Mouse (Mus musculus) forebrain, postnatal 0 days (tissue): ENCODE measurements around the gene Pak6. TPM values are rescaled to one million over a fixed set of nuclear protein-coding genes. Genes with fewer than 3 reads are reported as not detected.

Experiments
- ATAC-seq: fragments of 200-750 bp; cut with Nextera tagmentation; 2 replicates; pipeline ENCODE4 v1.8.0; 2017; ENCODE audit warnings: mild to moderate bottlenecking, moderate library complexity
- DNase-seq: peaks from one replicate; pipeline ENCODE4 v3.0.0-alpha.2; 2015
- H3K27ac ChIP-seq: fragments of 300-500 bp; sonication (generic); 2 replicates; pipeline ENCODE4 v1.5.1; 2014; ENCODE audit warnings: low read depth, mild to moderate bottlenecking, antibody characterized with exemption, low read length, moderate library complexity, mixed read lengths
- H3K27me3 ChIP-seq: fragments of 300-500 bp; sonication (generic); 2 replicates; pipeline ENCODE4 v1.6.1; 2014; ENCODE audit warnings: mild to moderate bottlenecking, low read length, mixed read lengths; ENCODE audit not compliant: insufficient read depth
- H3K36me3 ChIP-seq: fragments of 300-500 bp; sonication (generic); 2 replicates; pipeline ENCODE4 v1.6.1; 2014; ENCODE audit warnings: mild to moderate bottlenecking, moderate library complexity; ENCODE audit not compliant: insufficient read depth
- H3K4me1 ChIP-seq: fragments of 300-500 bp; sonication (generic); 2 replicates; pipeline ENCODE4 v1.6.1; 2014; ENCODE audit warnings: antibody characterized with exemption; ENCODE audit not compliant: insufficient read depth
- H3K4me2 ChIP-seq: fragments of 300-500 bp; sonication (generic); 2 replicates; pipeline ENCODE4 v1.6.1; 2014; ENCODE audit warnings: low read depth, mild to moderate bottlenecking, moderate library complexity
- H3K4me3 ChIP-seq: fragments of 300-500 bp; sonication (generic); 2 replicates; pipeline ENCODE4 v1.5.1; 2014; ENCODE audit warnings: low read depth, low read length, mixed read lengths
- H3K9ac ChIP-seq: fragments of 300-500 bp; sonication (generic); 2 replicates; pipeline ENCODE4 v1.6.1; 2014; ENCODE audit warnings: mild to moderate bottlenecking
- H3K9me3 ChIP-seq: fragments of 300-500 bp; sonication (generic); 2 replicates; pipeline ENCODE4 v1.6.1; 2016; ENCODE audit warnings: low read length
- CTCF ChIP-seq: sonication (generic); IDR thresholded peaks from 2 replicates; pipeline ENCODE4 v1.5.1; 2016; ENCODE audit warnings: antibody characterized with exemption, control low read depth, low read depth
- WGBS: fragments of 180-500 bp; shearing (Covaris S2); extraction: QIAGEN DNeasy Blood & Tissue Kit; methylation state at CpG from one replicate; pipeline ENCODE4 v1.1.7; 2014; 5-methylcytosine and 5-hydroxymethylcytosine counted together
- polyA plus RNA-seq: library from polyadenylated mRNA; unstranded; fragments of >200 nt; fragmentation: Nextera tagmentation; extraction: Ambion mirVana; gene quantifications from 2 replicates; pipeline ENCODE4 v1.2.1, GENCODE M21; 2015
- total RNA-seq: library from RNA; depleted of rRNA; stranded (reverse); fragments of >200 nt; gene quantifications from 2 replicates; pipeline ENCODE4 v1.2.3, GENCODE M21; 2014

The Pak6 gene
- total and polyA plus RNA-seq, 2 experiments from 2014 or later, result 61.9 to 84.4 TPM

- H3K4me3 ChIP-seq, result peak overlapping the region; percentile 40
- ATAC-seq (no peak), DNase-seq (peak; percentile 24)
- H3K27ac ChIP-seq, result no peak overlapping the region
- TF ChIP-seq CTCF, result peak; percentile 34; the same call in 1 of the 2 replicates
- H3K36me3 ChIP-seq, result no peaks in the 10 kb centered on the region
- peak overlapping the region; percentile 68 for H3K4me2 ChIP-seq
- peaks cover 27% of the 10 kb centered on the region for H3K4me1 ChIP-seq
- no peaks in the 10 kb centered on the region for H3K9me3 ChIP-seq
- H3K9ac ChIP-seq, result peak overlapping the region; percentile 41
- H3K27me3 ChIP-seq, result peaks cover 60% of the 10 kb centered on the region
- under 1% methylated on average over 93 of the region's 93 CpGs for WGBS
Measured at GRCm38 (mm10) chr2:118702883-118703761, 40.0 kb downstream of the Pak6 start.

- 1% methylated on average over 50 of the region's 50 CpGs for WGBS
- Histone ChIP-seq H3K9ac (peak within 1 kb of the TSS; percentile 41), H3K27me3 (peaks cover 60% of the 10 kb centered on the region), H3K4me2 (peak within 1 kb of the TSS; percentile 68), H3K36me3 (no peaks in the 10 kb centered on the region), H3K4me1 (peaks cover 27% of the 10 kb centered on the region), H3K4me3 (peak within 1 kb of the TSS; percentile 40), H3K27ac (no peak within 1 kb of the TSS), H3K9me3 (no peaks in the 10 kb centered on the region)
- ATAC-seq (no peak), DNase-seq (peak; percentile 50)
- no peak for TF ChIP-seq CTCF
Measured at GRCm38 (mm10) chr2:118703913-118704730, 41.0 kb downstream of the Pak6 start, which contains the start of gene Ankrd63. Gene Ankrd63, minus strand, starts transcription at chr2:118703963.

GRCm38 (mm10) chr2:118706436-118706835 lies 43.3 kb downstream of the Pak6 start:
- H3K27me3 ChIP-seq, result peaks cover 45% of the 10 kb centered on the region
- ATAC-seq (peak; percentile 64), DNase-seq (peak; percentile 55)
- no peak for TF ChIP-seq CTCF
- no peaks in the 10 kb centered on the region for H3K9me3 ChIP-seq
- H3K9ac ChIP-seq, result no peak overlapping the region
- H3K36me3 ChIP-seq, result no peaks in the 10 kb centered on the region
- H3K4me3 ChIP-seq, result no peak overlapping the region
- H3K4me2 ChIP-seq, result no peak overlapping the region
- WGBS, result 23% methylated on average over 6 of the region's 6 CpGs
- peaks cover 34% of the 10 kb centered on the region for H3K4me1 ChIP-seq
- H3K27ac ChIP-seq, result no peak overlapping the region; the same call in 1 of the 2 replicates

GRCm38 (mm10) chr2:118708472-118708871 lies 45.4 kb downstream of the Pak6 start:
- H3K27ac ChIP-seq, result no peak overlapping the region
- peaks cover 28% of the 10 kb centered on the region for H3K4me1 ChIP-seq
- no peak overlapping the region for H3K9ac ChIP-seq
- 67% methylated on average over 4 of the region's 4 CpGs for WGBS
- no peak overlapping the region for H3K4me2 ChIP-seq
- DNase-seq (no peak), ATAC-seq (no peak)
- no peaks in the 10 kb centered on the region for H3K9me3 ChIP-seq
- H3K36me3 ChIP-seq, result no peaks in the 10 kb centered on the region
- no peak overlapping the region for H3K4me3 ChIP-seq
- TF ChIP-seq CTCF, result no peak
- H3K27me3 ChIP-seq, result peaks cover 25% of the 10 kb centered on the region

- no peak for ATAC-seq
- H3K4me2 ChIP-seq, result no peak overlapping the region
- WGBS, result 50% methylated on average over 4 of the region's 4 CpGs
- peaks cover 14% of the 10 kb centered on the region for H3K27me3 ChIP-seq
- H3K9ac ChIP-seq, result no peak overlapping the region
- H3K4me3 ChIP-seq, result no peak overlapping the region
- no peaks in the 10 kb centered on the region for H3K9me3 ChIP-seq
- no peak for TF ChIP-seq CTCF
- H3K27ac ChIP-seq, result no peak overlapping the region
- H3K4me1 ChIP-seq, result peaks cover 28% of the 10 kb centered on the region
- no peak for DNase-seq
- no peaks in the 10 kb centered on the region for H3K36me3 ChIP-seq
Measured at GRCm38 (mm10) chr2:118709655-118710221, 46.6 kb downstream of the Pak6 start.

- WGBS, result 1% methylated on average over 36 of the region's 36 CpGs
- Histone ChIP-seq H3K27ac (no peak overlapping the region), H3K4me2 (peak overlapping the region; percentile 68), H3K36me3 (no peaks in the 10 kb centered on the region), H3K27me3 (peaks cover 4% of the 10 kb centered on the region; the same call in 1 of the 2 replicates), H3K9me3 (no peaks in the 10 kb centered on the region), H3K4me1 (peaks cover 29% of the 10 kb centered on the region), H3K9ac (peak overlapping the region; percentile 52), H3K4me3 (peak overlapping the region; percentile 30)
- ATAC-seq, result peak; percentile 56
- TF ChIP-seq CTCF, result no peak
- DNase-seq, result peak; percentile 85
Measured at GRCm38 (mm10) chr2:118711038-118711494, 48.0 kb downstream of the Pak6 start.
